Mouse (Mus musculus) myocyte (in vitro differentiated cells): Measurements from ENCODE around the gene Fgr.

ENCODE experiments used
- MAX ChIP-seq: IDR thresholded peaks from one replicate; pipeline ENCODE4 v1.6.1; 2011; ENCODE audit warnings: low read depth, mild to moderate bottlenecking, control low read depth
- MYOG ChIP-seq, 3 experiments: IDR thresholded peaks; one replicate each; pipeline ENCODE4 v1.6.1; 2011; ENCODE audit warnings: control low read depth in 2 of 3, low read depth in 2 of 3, mild to moderate bottlenecking in 2 of 3; ENCODE audit not compliant: insufficient read length in 2 of 3, control insufficient read depth in 1 of 3, insufficient read depth in 1 of 3
- POLR2A ChIP-seq: IDR thresholded peaks from one replicate; pipeline ENCODE4 v1.6.1; 2011; ENCODE audit warnings: low read depth, mild to moderate bottlenecking, control low read depth, moderate library complexity; ENCODE audit not compliant: insufficient read length
- REST ChIP-seq: IDR thresholded peaks from one replicate; pipeline ENCODE4 v1.6.1; 2011; ENCODE audit warnings: mild to moderate bottlenecking, control low read depth, moderate library complexity; ENCODE audit not compliant: insufficient read depth, insufficient read length
- SRF ChIP-seq: IDR thresholded peaks from one replicate; pipeline ENCODE4 v1.6.1; 2011; ENCODE audit warnings: low read depth; ENCODE audit not compliant: control insufficient read depth, insufficient read length
- TCF3 ChIP-seq: IDR thresholded peaks from one replicate; pipeline ENCODE4 v1.6.1; 2011; ENCODE audit warnings: low read depth, control low read depth; ENCODE audit not compliant: insufficient read length
- USF1 ChIP-seq: IDR thresholded peaks from one replicate; pipeline ENCODE4 v1.6.1; 2011; ENCODE audit warnings: low read depth, mild to moderate bottlenecking, control low read depth, moderate library complexity

GRCm38 (mm10) chr4:132963436-132963835 is 10.5 kb upstream of the Fgr start:
- TF ChIP-seq MAX = no peak
- no peak for TF ChIP-seq POLR2A
- no peak for TF ChIP-seq TCF3
- no peak for TF ChIP-seq SRF
- no peak for TF ChIP-seq MYOG (IDR thresholded peaks at IDR 0.05; ENCODE audit: control insufficient read depth in 1 of 3, insufficient read depth in 1 of 3, insufficient read length in 2 of 3, low read depth in 2 of 3)
- TF ChIP-seq USF1 = no peak
- TF ChIP-seq REST = no peak
